Mouse (Mus musculus) c-Kit-positive CD71-positive TER-119-positive erythroid progenitor cells, embryonic 14.5 days (primary cell): Measurements from ENCODE around the gene Hoxa5.
A peak's percentile ranks its signal among the peaks of the same experiment; 100 is the strongest.

Experiments used
- DNase-seq: peaks from one replicate; pipeline ENCODE4 v3.0.0-alpha.2; 2013; ENCODE audit warnings: low spot score

Hoxa5 gene

GRCm38 (mm10) chr6:52226569-52227257 is 22.3 kb upstream of the Hoxa5 start:
- DNase-seq, result no peak

GRCm38 (mm10) chr6:52225612-52226568 is 21.5 kb upstream of the Hoxa5 start:
- no peak for DNase-seq

GRCm38 (mm10) chr6:52224895-52225611 is 20.7 kb upstream of the Hoxa5 start:
- no peak for DNase-seq

- no peak for DNase-seq
Observed at GRCm38 (mm10) chr6:52223939-52224760, 19.8 kb upstream of the Hoxa5 start.

GRCm38 (mm10) chr6:52222729-52223128 is 18.3 kb upstream of the Hoxa5 start:
- DNase-seq, result no peak

- no peak for DNase-seq
Observed at GRCm38 (mm10) chr6:52221993-52222685, 17.8 kb upstream of the Hoxa5 start.

- DNase-seq, result peak; percentile 36
Observed at GRCm38 (mm10) chr6:52221337-52221992, 17.1 kb upstream of the Hoxa5 start, which contains the start of gene Hoxa7. TSS of gene Hoxa7 (minus strand) at chr6:52221854.

- DNase-seq, result no peak
Observed at GRCm38 (mm10) chr6:52220865-52221310, 16.5 kb upstream of the Hoxa5 start.

- DNase-seq, result no peak
Observed at GRCm38 (mm10) chr6:52220003-52220864, 15.8 kb upstream of the Hoxa5 start.

- no peak for DNase-seq
Observed at GRCm38 (mm10) chr6:52219234-52219942, 15.0 kb upstream of the Hoxa5 start.

GRCm38 (mm10) chr6:52218643-52219215 is 14.3 kb upstream of the Hoxa5 start:
- no peak for DNase-seq

GRCm38 (mm10) chr6:52217895-52218642 is 13.7 kb upstream of the Hoxa5 start:
- no peak for DNase-seq

- DNase-seq, result no peak
Observed at GRCm38 (mm10) chr6:52217459-52217768, 13.0 kb upstream of the Hoxa5 start.

- DNase-seq, result no peak
Observed at GRCm38 (mm10) chr6:52216691-52217458, 12.5 kb upstream of the Hoxa5 start.

GRCm38 (mm10) chr6:52215771-52216535 is 11.6 kb upstream of the Hoxa5 start:
- no peak for DNase-seq

- no peak for DNase-seq
Observed at GRCm38 (mm10) chr6:52215070-52215469, 10.7 kb upstream of the Hoxa5 start.
